Mouse (Mus musculus) 416B (cell line): ENCODE data around the gene Cttn.

Experiments used
- DNase-seq: peaks from one replicate; pipeline ENCODE4 v3.0.0; 2011; ENCODE audit warnings: low read depth

The Cttn gene

GRCm38 (mm10) chr7:144391727-144392126 is 79.1 kb downstream of the Cttn start:
- peak; percentile 18 for DNase-seq

GRCm38 (mm10) chr7:144390676-144391075 is 80.1 kb downstream of the Cttn start:
- no peak for DNase-seq

GRCm38 (mm10) chr7:144389704-144390103 is 81.1 kb downstream of the Cttn start:
- DNase-seq = no peak

DNA sequence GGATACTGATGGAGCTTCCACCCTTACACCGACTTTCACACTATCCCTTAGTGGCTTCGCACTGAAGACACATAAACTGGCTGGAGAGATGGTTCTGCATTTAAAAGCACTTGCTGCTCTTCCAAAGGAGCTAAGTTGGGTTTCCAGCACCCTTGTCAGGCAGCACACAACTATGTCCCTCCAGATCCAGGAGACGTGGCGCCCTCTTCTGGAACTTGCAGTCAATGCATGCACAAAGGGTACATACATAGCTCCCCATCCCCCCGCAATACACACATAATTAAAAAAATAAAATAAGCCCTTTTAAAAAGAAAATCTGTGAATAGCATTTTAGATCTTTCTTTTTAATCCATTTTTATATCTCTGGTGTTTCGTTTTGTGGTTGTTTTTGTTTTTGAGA is 83.3 kb downstream of the Cttn start:
- no peak for DNase-seq
